Mouse (Mus musculus) megakaryocyte, embryonic 14.5 days (primary cell): ENCODE results near the gene Fgfr2. TPM values are rescaled to one million over a fixed set of nuclear protein-coding genes. Genes with fewer than 3 reads are reported as not detected.

Source experiments
- H3K27me3 ChIP-seq: replicated peaks from 2 replicates; pipeline ENCODE3; 2012; ENCODE audit warnings: inconsistent platforms
- H3K36me3 ChIP-seq: replicated peaks from 2 replicates; pipeline ENCODE3; 2012; ENCODE audit warnings: low read length, inconsistent platforms, mixed read lengths
- H3K4me1 ChIP-seq: 2 replicates; pipeline ENCODE4 v1.6.1; 2012; ENCODE audit warnings: inconsistent platforms
- H3K4me3 ChIP-seq: replicated peaks from 2 replicates; pipeline ENCODE3; 2012; ENCODE audit warnings: moderate library complexity, mild to moderate bottlenecking, inconsistent platforms
- H3K9me3 ChIP-seq: 2 replicates; pipeline ENCODE4 v1.6.1; 2012; ENCODE audit warnings: inconsistent platforms
- FLI1 ChIP-seq: IDR thresholded peaks from 2 replicates; pipeline ENCODE4 v1.6.1; 2012; ENCODE audit warnings: low read length, inconsistent platforms, mixed read lengths
- GATA1 ChIP-seq: IDR thresholded peaks from 3 replicates; pipeline ENCODE4 v1.6.1; 2012; ENCODE audit warnings: mixed read lengths, low read length, inconsistent platforms, borderline replicate concordance
- polyA plus RNA-seq: library from polyadenylated mRNA; stranded (reverse); fragments of >175 nt; gene quantifications from 2 replicates; pipeline ENCODE4 v1.2.3, GENCODE M21; 2012; ENCODE audit warnings: low replicate concordance; ENCODE audit not compliant: insufficient read depth

Gene Fgfr2
- polyA plus RNA-seq, 1 experiment = 0.45 TPM

GRCm38 (mm10) chr7:130570472-130570871 is 2552.7 kb downstream of the Fgfr2 start:
- H3K9me3 ChIP-seq = no peaks in the 10 kb centered on the region
- H3K4me1 ChIP-seq = no peaks in the 10 kb centered on the region
- TF ChIP-seq FLI1 (no peak), GATA1 (no peak)

GRCm38 (mm10) chr7:130568783-130569436 is 2554.2 kb downstream of the Fgfr2 start:
- H3K36me3 ChIP-seq = no peaks in the 10 kb centered on the region
- H3K9me3 ChIP-seq = no peaks in the 10 kb centered on the region
- peaks cover 25% of the 10 kb centered on the region for H3K27me3 ChIP-seq
- no peak overlapping the region for H3K4me3 ChIP-seq
- H3K4me1 ChIP-seq = no peaks in the 10 kb centered on the region
- TF ChIP-seq FLI1 (no peak), GATA1 (no peak)

More at GRCm38 (mm10) chr7:130570472-130570871, 2552.7 kb downstream of the Fgfr2 start:
- peaks cover 35% of the 10 kb centered on the region for H3K27me3 ChIP-seq
- no peaks in the 10 kb centered on the region for H3K36me3 ChIP-seq
- no peak overlapping the region for H3K4me3 ChIP-seq

GRCm38 (mm10) chr7:130564596-130564995 is 2558.6 kb downstream of the Fgfr2 start:
- Histone ChIP-seq H3K4me1 (peaks cover 6% of the 10 kb centered on the region), H3K36me3 (no peaks in the 10 kb centered on the region), H3K9me3 (no peaks in the 10 kb centered on the region), H3K27me3 (peaks cover 17% of the 10 kb centered on the region), H3K4me3 (no peak overlapping the region)
- TF ChIP-seq GATA1 (no peak), FLI1 (no peak)

- Histone ChIP-seq H3K4me1 (peaks cover 6% of the 10 kb centered on the region), H3K9me3 (no peaks in the 10 kb centered on the region), H3K27me3 (peaks cover 14% of the 10 kb centered on the region), H3K4me3 (no peak overlapping the region), H3K36me3 (no peaks in the 10 kb centered on the region)
- TF ChIP-seq FLI1 = no peak
- TF ChIP-seq GATA1 = no peak
Observed at GRCm38 (mm10) chr7:130563880-130564279, 2559.3 kb downstream of the Fgfr2 start.

GRCm38 (mm10) chr7:130563276-130563675 is 2559.9 kb downstream of the Fgfr2 start:
- H3K4me3 ChIP-seq = no peak overlapping the region
- TF ChIP-seq FLI1 (no peak), GATA1 (no peak)
- peaks cover 17% of the 10 kb centered on the region for H3K27me3 ChIP-seq
- H3K9me3 ChIP-seq = no peaks in the 10 kb centered on the region
- H3K36me3 ChIP-seq = no peaks in the 10 kb centered on the region
- H3K4me1 ChIP-seq = peaks cover 6% of the 10 kb centered on the region

DNA sequence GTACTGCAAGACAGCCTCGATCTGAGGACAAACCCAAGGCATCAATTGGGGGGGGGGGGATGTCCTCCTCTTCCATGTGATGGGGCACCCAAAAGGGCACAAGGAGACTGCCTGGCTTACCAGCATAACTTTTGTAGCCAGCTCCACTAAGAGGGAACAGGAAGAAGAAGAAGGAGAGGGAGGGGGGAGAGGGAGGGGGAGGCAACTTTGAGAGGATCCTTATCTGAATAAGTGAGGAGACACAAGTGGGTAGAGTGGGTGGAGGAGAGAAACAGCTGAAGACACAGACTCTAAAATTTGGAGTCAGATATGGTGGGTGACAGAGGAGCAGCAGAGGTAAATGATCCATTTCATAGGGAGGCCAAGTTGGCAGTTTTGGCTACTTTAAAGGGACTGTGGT is 2562.2 kb downstream of the Fgfr2 start:
- Histone ChIP-seq H3K9me3 (no peaks in the 10 kb centered on the region), H3K4me1 (peaks cover 6% of the 10 kb centered on the region), H3K36me3 (no peaks in the 10 kb centered on the region), H3K4me3 (no peak overlapping the region), H3K27me3 (peaks cover 11% of the 10 kb centered on the region)
- TF ChIP-seq FLI1 (no peak), GATA1 (no peak)

DNA sequence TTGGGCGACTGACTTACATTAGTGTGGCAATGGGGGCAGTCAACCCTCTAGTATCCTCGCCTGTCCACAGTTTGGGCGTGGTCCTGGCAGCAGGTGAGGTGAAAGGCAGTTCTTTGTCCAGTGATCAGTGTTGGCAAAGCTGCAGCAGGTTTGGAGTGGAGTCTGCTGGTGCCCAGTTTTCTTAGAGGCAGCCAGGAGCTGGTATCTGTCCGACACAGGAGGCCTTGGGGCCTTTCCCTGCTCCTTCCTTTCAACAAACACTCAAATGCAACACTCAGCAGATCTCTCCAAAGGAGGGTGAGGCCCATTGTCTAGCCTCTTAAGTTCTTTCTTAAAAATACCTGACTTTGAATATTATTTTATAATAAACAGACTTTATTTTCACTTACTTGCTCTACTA is 2564.6 kb downstream of the Fgfr2 start:
- TF ChIP-seq FLI1 (no peak), GATA1 (no peak)
- H3K9me3 ChIP-seq = no peaks in the 10 kb centered on the region
- peaks cover 24% of the 10 kb centered on the region for H3K27me3 ChIP-seq
- no peaks in the 10 kb centered on the region for H3K36me3 ChIP-seq
- peaks cover 6% of the 10 kb centered on the region for H3K4me1 ChIP-seq
- no peak overlapping the region for H3K4me3 ChIP-seq

DNA sequence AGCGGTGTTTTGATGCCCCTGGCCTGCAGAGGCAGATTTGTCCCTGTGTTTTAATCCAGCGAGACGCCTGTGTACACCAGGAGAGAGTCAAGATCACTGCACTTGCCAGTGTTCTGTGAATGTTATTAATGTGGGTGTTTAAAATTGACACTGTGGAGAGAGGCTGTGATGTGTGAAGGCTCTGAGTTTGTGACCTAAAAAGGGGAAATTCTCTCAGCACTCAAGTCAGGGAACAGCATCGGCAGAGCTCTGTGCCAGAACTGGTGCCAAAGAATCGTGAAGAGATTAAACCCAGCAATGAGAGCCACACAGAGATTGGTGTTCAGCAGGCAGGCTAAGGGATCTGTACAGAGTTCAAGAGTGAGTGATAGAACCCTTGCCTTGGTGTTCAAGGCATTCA is 2567.6 kb downstream of the Fgfr2 start:
- TF ChIP-seq FLI1 = no peak
- TF ChIP-seq GATA1 = no peak
- Histone ChIP-seq H3K27me3 (peaks cover 40% of the 10 kb centered on the region), H3K36me3 (no peaks in the 10 kb centered on the region), H3K4me3 (no peak overlapping the region), H3K4me1 (peaks cover under 1% of the 10 kb centered on the region), H3K9me3 (no peaks in the 10 kb centered on the region)

- Histone ChIP-seq H3K4me3 (no peak overlapping the region), H3K9me3 (peaks cover 8% of the 10 kb centered on the region), H3K36me3 (no peaks in the 10 kb centered on the region), H3K4me1 (peaks cover 4% of the 10 kb centered on the region; the same call in 1 of the 2 replicates), H3K27me3 (peaks cover 39% of the 10 kb centered on the region)
- no peak for TF ChIP-seq FLI1
- TF ChIP-seq GATA1 = no peak
Observed at GRCm38 (mm10) chr7:130553321-130553720, 2569.8 kb downstream of the Fgfr2 start.

DNA sequence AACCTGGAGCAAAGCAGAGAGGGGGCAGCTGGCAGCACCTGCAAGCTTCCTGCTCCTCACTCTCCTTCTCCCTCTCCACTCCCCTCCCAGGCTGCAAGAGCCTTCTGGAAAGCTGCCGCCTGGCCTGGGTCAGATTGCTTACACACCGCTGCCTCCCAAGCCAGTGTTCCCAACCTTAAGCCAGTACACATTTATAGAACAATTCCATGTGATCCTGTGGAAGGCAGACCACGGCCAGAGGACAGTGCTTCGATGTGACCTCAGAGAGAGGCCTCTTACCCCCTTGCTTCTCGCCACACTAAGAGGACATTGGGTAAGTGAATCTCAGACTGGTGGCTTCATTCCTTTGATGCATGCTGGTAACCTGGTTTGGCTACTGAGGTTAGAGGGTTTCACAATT is 2570.4 kb downstream of the Fgfr2 start:
- Histone ChIP-seq H3K36me3 (no peaks in the 10 kb centered on the region), H3K27me3 (peaks cover 35% of the 10 kb centered on the region), H3K4me1 (peaks cover 4% of the 10 kb centered on the region), H3K4me3 (no peak overlapping the region), H3K9me3 (peaks cover 8% of the 10 kb centered on the region)
- TF ChIP-seq FLI1 (no peak), GATA1 (no peak)
